Mouse (Mus musculus) frontal cortex, postnatal 10 days (tissue): ENCODE measurements at regions not wholly inside any gene's neighbourhood (a gene's known extent, or its start where the extent isn't known, plus 50 kb on each side); places are given as distances from the start of the nearest gene placed in this dataset.
A peak's percentile ranks its signal among the peaks of the same experiment; 100 is the strongest.

Source experiments
- DNase-seq, 2 experiments: peaks; one replicate each; pipeline ENCODE4 v3.0.0; 2022; ENCODE audit warnings: low spot score in 2 of 2, mixed read lengths in 1 of 2

- no peak for DNase-seq
Measured at GRCm38 (mm10) chr8:126538136-126538535, 55.6 kb downstream of the Irf2bp2 start.

- DNase-seq, result peak; percentile 81 to 86
Measured at GRCm38 (mm10) chr8:126536928-126537618, 56.7 kb downstream of the Irf2bp2 start.

- DNase-seq, result no peak
Measured at GRCm38 (mm10) chr8:126536132-126536927, 57.5 kb downstream of the Irf2bp2 start.

GRCm38 (mm10) chr8:126532284-126532974 is 57.6 kb upstream of the Tarbp1 start:
- DNase-seq, result no peak

- DNase-seq, result no peak
Measured at GRCm38 (mm10) chr8:126531459-126531858, 56.6 kb upstream of the Tarbp1 start.

- DNase-seq, result no peak
Measured at GRCm38 (mm10) chr8:126529409-126529808, 54.5 kb upstream of the Tarbp1 start.

GRCm38 (mm10) chr8:126528434-126529080 is 53.7 kb upstream of the Tarbp1 start:
- DNase-seq, result no peak

- DNase-seq, result no peak
Measured at GRCm38 (mm10) chr8:126526864-126527571, 52.2 kb upstream of the Tarbp1 start.

- no peak for DNase-seq
Measured at GRCm38 (mm10) chr8:126525575-126525974, 50.7 kb upstream of the Tarbp1 start.
